Comparison of ENCODE assay signal across 18 mouse cellular contexts in genomic region chr12:109388791-109389190, GRCm38 (mm10).
DNase-seq lines count a peak whose midpoint lies in the region; ATAC-seq and TF ChIP-seq lines count a peak whose summit lies in the region.
"Had no signal": no experiment of that assay in that cellular context is flagged by ENCODE, and none has a peak within 500 bp of the region (broad histone marks: within the 10 kb centered on the region; RNA-seq: fewer than 3 reads in every experiment).

No protein-coding gene starts in this region.

- 14% methylated on average over 7 of the region's 7 CpGs for WGBS in kidney, embryonic 14.5 days
- 48% methylated on average over 7 of the region's 7 CpGs for WGBS in limb, embryonic 10.5 days
- 17% methylated on average over 7 of the region's 7 CpGs for WGBS in stomach, postnatal 0 days

- H3K4me2 ChIP-seq in kidney, embryonic 14.5 days (replicated peaks; ENCODE audit: low read depth, low read length), result peak overlapping the region; percentile 12; the same call in 1 of the 2 replicates
- no peak overlapping the region for H3K4me2 ChIP-seq in stomach, postnatal 0 days (replicated peaks; ENCODE audit: low read depth)
- H3K4me2 ChIP-seq: embryonic facial prominence, embryonic 13.5 days; limb, embryonic 15.5 days; neural tube, embryonic 13.5 days had no signal

- peaks cover 4% of the 10 kb centered on the region; the same call in 1 of the 2 replicates for H3K4me1 ChIP-seq in kidney, embryonic 14.5 days (ENCODE audit: control insufficient read depth, insufficient read depth, low read length)
- H3K4me1 ChIP-seq in limb, embryonic 10.5 days, result peaks cover 9% of the 10 kb centered on the region
- H3K4me1 ChIP-seq in stomach, postnatal 0 days (replicated peaks; ENCODE audit: control insufficient read depth, insufficient read depth), result no peaks in the 10 kb centered on the region

- no peak for TF ChIP-seq EP300 in stomach, postnatal 0 days (optimal IDR thresholded peaks at IDR 0.05)

- H3K9me3 ChIP-seq in kidney, embryonic 14.5 days (ENCODE audit: control insufficient read depth, low read length), result no peaks in the 10 kb centered on the region
- no peaks in the 10 kb centered on the region for H3K9me3 ChIP-seq in limb, embryonic 10.5 days (replicated peaks)
- H3K9me3 ChIP-seq in stomach, postnatal 0 days (ENCODE audit: control insufficient read depth, low read length), result no peaks in the 10 kb centered on the region
- H3K9me3 ChIP-seq: embryonic facial prominence, embryonic 13.5 days; limb, embryonic 15.5 days; neural tube, embryonic 13.5 days had no signal

- ATAC-seq in kidney, embryonic 14.5 days (ENCODE audit: low FRiP score, low TSS enrichment), result 0 out of 2 replicates have a peak, but pooled peaks have one; percentile 41
- ATAC-seq in stomach, postnatal 0 days (ENCODE audit: low FRiP score, low TSS enrichment), result no peak

- DNase-seq in kidney, adult 8-10 months, result no peak
- peak; percentile 47 for DNase-seq in lung, postnatal 10 days
- DNase-seq in lung, postnatal 4 days, result no peak
- peak; percentile 27 for DNase-seq in limb, embryonic 10.5 days (ENCODE audit: low spot score)
- DNase-seq in stomach, postnatal 0 days (ENCODE audit: low spot score), result peak; percentile 13
- no peak for DNase-seq in layer of hippocampus, adult 9-10 months (ENCODE audit: low spot score)
- DNase-seq: cerebellum, adult 11 months; cerebellum, postnatal 36 days; gastrocnemius, postnatal 14 days; kidney, postnatal 14 days; layer of hippocampus, adult 9-11 months; midbrain, embryonic 14.5 days; right cerebral cortex, adult 18-20 months had no signal

- no peak overlapping the region for H3K27ac ChIP-seq in kidney, embryonic 14.5 days (ENCODE audit: low read depth, low read length)
- H3K27ac ChIP-seq in limb, embryonic 10.5 days, result no peak overlapping the region
- no peak overlapping the region for H3K27ac ChIP-seq in stomach, postnatal 0 days (replicated peaks)
- H3K27ac ChIP-seq: embryonic facial prominence, embryonic 13.5 days; limb, embryonic 15.5 days; neural tube, embryonic 13.5 days had no signal

- no peak overlapping the region for H3K4me3 ChIP-seq in kidney, embryonic 14.5 days (ENCODE audit: low read length)
- H3K4me3 ChIP-seq in limb, embryonic 10.5 days, result no peak overlapping the region
- H3K4me3 ChIP-seq in stomach, postnatal 0 days (ENCODE audit: low read depth, low read length), result no peak overlapping the region
- H3K4me3 ChIP-seq: embryonic facial prominence, embryonic 13.5 days; limb, embryonic 15.5 days; neural tube, embryonic 13.5 days had no signal

- H3K27me3 ChIP-seq in kidney, embryonic 14.5 days (ENCODE audit: control insufficient read depth, insufficient read depth, low read length), result no peaks in the 10 kb centered on the region; the same call in 1 of the 2 replicates
- peaks cover 14% of the 10 kb centered on the region for H3K27me3 ChIP-seq in limb, embryonic 10.5 days (ENCODE audit: low read depth, poor library complexity, severe bottlenecking)
- H3K27me3 ChIP-seq in stomach, postnatal 0 days (ENCODE audit: control insufficient read depth, insufficient read depth, low read length), result no peaks in the 10 kb centered on the region

- no peaks in the 10 kb centered on the region for H3K36me3 ChIP-seq in kidney, embryonic 14.5 days (ENCODE audit: control insufficient read depth, insufficient read depth, low read length)
- no peaks in the 10 kb centered on the region for H3K36me3 ChIP-seq in limb, embryonic 10.5 days
- H3K36me3 ChIP-seq in stomach, postnatal 0 days (ENCODE audit: control insufficient read depth, insufficient read depth, low read length), result no peaks in the 10 kb centered on the region
- H3K36me3 ChIP-seq: embryonic facial prominence, embryonic 13.5 days; G1E; limb, embryonic 15.5 days; neural tube, embryonic 13.5 days had no signal

- no peak overlapping the region for H3K9ac ChIP-seq in kidney, embryonic 14.5 days (ENCODE audit: low read depth, low read length)
- no peak overlapping the region for H3K9ac ChIP-seq in stomach, postnatal 0 days (ENCODE audit: low read length)
- H3K9ac ChIP-seq: embryonic facial prominence, embryonic 13.5 days; limb, embryonic 15.5 days; neural tube, embryonic 13.5 days had no signal

- no peak for TF ChIP-seq CTCF in stomach, postnatal 0 days (IDR thresholded peaks at IDR 0.05; ENCODE audit: low read depth)

Comparison
In these comparisons a context has a peak if more than half of its experiments do, and no peak if none do; other contexts are left out.
1. DNase-seq: peak in lung, postnatal 10 days (single experiment), limb, embryonic 10.5 days (single experiment) and stomach, postnatal 0 days (single experiment); none in kidney, adult 8-10 months (0 of 2), lung, postnatal 4 days (0 of 2) and layer of hippocampus, adult 9-10 months (single experiment).